In genomic region chr5:147527788-147528187, GRCm38 (mm10) we compare ENCODE assay signal across 19 mouse cellular contexts.
DNase-seq lines count a peak whose midpoint lies in the region; ATAC-seq lines count a peak whose summit lies in the region.
"Had no signal": no experiment of that assay in that cellular context is flagged by ENCODE, and none has a peak within 500 bp of the region (broad histone marks: within the 10 kb centered on the region; RNA-seq: fewer than 3 reads in every experiment).

No protein-coding gene starts in this region.

- H3K4me3 ChIP-seq in heart, embryonic 16.5 days (ENCODE audit: low read length) = no peak overlapping the region
- no peak overlapping the region for H3K4me3 ChIP-seq in heart, embryonic 11.5 days (ENCODE audit: low read depth, low read length)
- no peak overlapping the region for H3K4me3 ChIP-seq in neural tube, embryonic 15.5 days (replicated peaks)
- H3K4me3 ChIP-seq in midbrain, embryonic 13.5 days (replicated peaks) = no peak overlapping the region
- H3K4me3 ChIP-seq: embryonic facial prominence, embryonic 12.5 days; heart, embryonic 13.5 days; limb, embryonic 15.5 days; midbrain, embryonic 15.5 days had no signal

- peaks cover 4% of the 10 kb centered on the region; the same call in 1 of the 2 replicates for H3K4me1 ChIP-seq in heart, embryonic 16.5 days (ENCODE audit: control insufficient read depth, insufficient read depth, low read length)
- no peaks in the 10 kb centered on the region for H3K4me1 ChIP-seq in heart, embryonic 11.5 days (ENCODE audit: control insufficient read depth, insufficient read depth, low read length)
- H3K4me1 ChIP-seq in neural tube, embryonic 15.5 days = no peaks in the 10 kb centered on the region
- no peaks in the 10 kb centered on the region for H3K4me1 ChIP-seq in midbrain, embryonic 13.5 days (replicated peaks)
- H3K4me1 ChIP-seq: embryonic facial prominence, embryonic 12.5 days; limb, embryonic 15.5 days; midbrain, embryonic 15.5 days had no signal

- 69% methylated on average over 3 of the region's 3 CpGs for WGBS in heart, embryonic 16.5 days
- 88% methylated on average over 3 of the region's 3 CpGs for WGBS in heart, embryonic 11.5 days (ENCODE audit: insufficient replicate concordance)
- 94% methylated on average over 3 of the region's 3 CpGs for WGBS in neural tube, embryonic 15.5 days
- WGBS in midbrain, embryonic 13.5 days = 96% methylated on average over 3 of the region's 3 CpGs

- DNase-seq in thymus, postnatal 0 days (ENCODE audit: low spot score) = peak; percentile 35
- no peak for DNase-seq in thymus, postnatal 10 days (ENCODE audit: low spot score in 2 of 2)
- DNase-seq in layer of hippocampus, adult 9-11 months = no peak
- DNase-seq: cerebellum, adult 11 months; cerebellum, postnatal 36 days; gastrocnemius, postnatal 25 days; kidney, postnatal 14 days; retina, postnatal 1 day had no signal

- no peaks in the 10 kb centered on the region for H3K27me3 ChIP-seq in heart, embryonic 16.5 days (ENCODE audit: control insufficient read depth, insufficient read depth, low read length)
- H3K27me3 ChIP-seq in heart, embryonic 11.5 days (ENCODE audit: control insufficient read depth, insufficient read depth, low read length) = no peaks in the 10 kb centered on the region
- no peaks in the 10 kb centered on the region for H3K27me3 ChIP-seq in neural tube, embryonic 15.5 days (replicated peaks)
- H3K27me3 ChIP-seq in midbrain, embryonic 13.5 days = no peaks in the 10 kb centered on the region
- H3K27me3 ChIP-seq: embryonic facial prominence, embryonic 12.5 days; heart, embryonic 13.5 days; limb, embryonic 15.5 days; midbrain, embryonic 15.5 days had no signal

- no peak for ATAC-seq in heart, embryonic 16.5 days (replicated peaks; ENCODE audit: extremely low read depth, insufficient read depth, low FRiP score)
- ATAC-seq in heart, embryonic 11.5 days (replicated peaks; ENCODE audit: insufficient number of reproducible peaks, low FRiP score, low TSS enrichment) = no peak
- peak; percentile 87 for ATAC-seq in monocyte, adult 5-6 weeks (replicated peaks; ENCODE audit: insufficient number of reproducible peaks, low FRiP score, low TSS enrichment, poor library complexity, severe bottlenecking)
- no peak for ATAC-seq in neural tube, embryonic 15.5 days (ENCODE audit: low FRiP score)
- ATAC-seq in midbrain, embryonic 13.5 days = no peak
- ATAC-seq: intestine, embryonic 16.5 days; midbrain, embryonic 15.5 days had no signal

- H3K4me2 ChIP-seq in heart, embryonic 16.5 days (ENCODE audit: low read depth, low read length) = no peak overlapping the region
- no peak overlapping the region for H3K4me2 ChIP-seq in heart, embryonic 11.5 days
- H3K4me2 ChIP-seq in neural tube, embryonic 15.5 days = no peak overlapping the region
- H3K4me2 ChIP-seq in midbrain, embryonic 13.5 days (replicated peaks) = no peak overlapping the region
- H3K4me2 ChIP-seq: embryonic facial prominence, embryonic 12.5 days; heart, embryonic 13.5 days; hindbrain, embryonic 14.5 days; limb, embryonic 15.5 days; midbrain, embryonic 15.5 days had no signal

- H3K9ac ChIP-seq in heart, embryonic 16.5 days (ENCODE audit: low read length) = no peak overlapping the region
- H3K9ac ChIP-seq in heart, embryonic 11.5 days (ENCODE audit: low read depth, low read length) = no peak overlapping the region
- H3K9ac ChIP-seq in neural tube, embryonic 15.5 days (replicated peaks) = no peak overlapping the region
- H3K9ac ChIP-seq in midbrain, embryonic 13.5 days (replicated peaks) = no peak overlapping the region
- H3K9ac ChIP-seq: embryonic facial prominence, embryonic 12.5 days; heart, embryonic 13.5 days; hindbrain, embryonic 14.5 days; limb, embryonic 15.5 days; midbrain, embryonic 15.5 days had no signal

- no peaks in the 10 kb centered on the region for H3K9me3 ChIP-seq in heart, embryonic 16.5 days (replicated peaks; ENCODE audit: control insufficient read depth, low read length)
- no peaks in the 10 kb centered on the region for H3K9me3 ChIP-seq in heart, embryonic 11.5 days (replicated peaks; ENCODE audit: control insufficient read depth, low read length)
- H3K9me3 ChIP-seq in neural tube, embryonic 15.5 days (replicated peaks) = no peaks in the 10 kb centered on the region
- H3K9me3 ChIP-seq in midbrain, embryonic 13.5 days = no peaks in the 10 kb centered on the region
- H3K9me3 ChIP-seq: embryonic facial prominence, embryonic 12.5 days; heart, embryonic 13.5 days; limb, embryonic 15.5 days; midbrain, embryonic 15.5 days had no signal

- peaks cover 17% of the 10 kb centered on the region for H3K36me3 ChIP-seq in heart, embryonic 16.5 days (ENCODE audit: control insufficient read depth, insufficient read depth)
- H3K36me3 ChIP-seq in heart, embryonic 11.5 days (ENCODE audit: control insufficient read depth, insufficient read depth, low read length) = peaks cover 12% of the 10 kb centered on the region; the same call in 1 of the 2 replicates
- peaks cover 16% of the 10 kb centered on the region for H3K36me3 ChIP-seq in neural tube, embryonic 15.5 days
- H3K36me3 ChIP-seq in midbrain, embryonic 13.5 days = peaks cover 41% of the 10 kb centered on the region

- H3K27ac ChIP-seq in heart, embryonic 16.5 days (ENCODE audit: low read length) = peak overlapping the region; percentile 29; the same call in 1 of the 2 replicates
- no peak overlapping the region for H3K27ac ChIP-seq in heart, embryonic 11.5 days (ENCODE audit: low read depth, low read length)
- no peak overlapping the region for H3K27ac ChIP-seq in neural tube, embryonic 15.5 days (replicated peaks)
- H3K27ac ChIP-seq in midbrain, embryonic 13.5 days = no peak overlapping the region
- H3K27ac ChIP-seq: embryonic facial prominence, embryonic 12.5 days; heart, embryonic 13.5 days; hindbrain, embryonic 14.5 days; limb, embryonic 15.5 days; midbrain, embryonic 15.5 days had no signal
